Mouse (Mus musculus): ENCODE measurements around the gene Tmem87a. TPM values are rescaled to one million over a fixed set of nuclear protein-coding genes. Genes with fewer than 3 reads are reported as not detected.
A peak's percentile ranks its signal among the peaks of the same experiment; 100 is the strongest.

The Tmem87a gene
- total and polyA plus RNA-seq, 2 experiments from 2014 or later, result 4.0 to 25.2 TPM

DNA sequence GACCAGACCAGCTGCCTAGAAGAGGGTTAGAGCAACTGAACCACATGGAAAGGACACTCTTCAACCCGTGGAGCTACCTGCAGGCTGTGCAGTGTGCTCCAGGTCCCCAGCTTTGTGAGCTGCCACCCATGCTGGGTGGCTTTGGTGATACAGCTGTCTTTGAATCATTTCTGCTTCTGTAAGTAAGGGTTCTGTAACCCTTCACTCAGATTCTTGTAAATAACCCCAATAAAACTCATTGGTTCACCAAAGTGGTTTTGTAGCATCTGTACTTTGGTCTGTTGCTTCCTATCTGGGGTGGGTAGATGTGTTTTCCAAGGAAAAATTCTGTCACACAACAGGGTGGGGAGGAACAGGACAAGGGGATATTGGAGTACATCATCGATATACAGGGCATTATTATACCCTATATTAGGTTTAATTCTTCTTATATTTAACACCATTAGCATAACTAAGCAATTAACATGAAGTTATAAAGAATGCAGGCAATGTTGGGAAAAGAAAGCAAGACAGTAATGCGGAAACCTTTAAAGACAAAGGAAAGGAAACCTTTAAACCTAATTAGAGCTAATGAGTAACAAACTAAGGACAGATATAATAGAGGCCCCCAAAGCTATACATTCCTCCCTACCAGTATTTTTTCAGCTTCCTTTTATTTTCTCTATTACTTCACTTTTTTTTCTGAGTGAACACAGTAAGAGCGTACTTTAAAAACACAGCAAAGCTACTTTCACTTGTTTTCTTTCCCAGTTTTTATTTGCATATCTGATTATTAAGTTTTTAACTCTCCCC is 36.3 kb downstream of the Tmem87a start:
- no peak for ATAC-seq (ENCODE audit: insufficient read depth, low read depth)
- H3K4me2 ChIP-seq (ENCODE audit: low read depth, low read length), result no peak overlapping the region
- no peaks in the 10 kb centered on the region for H3K9me3 ChIP-seq (replicated peaks; ENCODE audit: control insufficient read depth, low read length)
- TF ChIP-seq CTCF (IDR thresholded peaks at IDR 0.05; ENCODE audit: low read depth) (no peak), EP300 (IDR thresholded peaks at IDR 0.05; ENCODE audit: low read depth) (no peak)
- no peak overlapping the region for H3K9ac ChIP-seq (replicated peaks; ENCODE audit: low read depth, low read length)
- no peaks in the 10 kb centered on the region for H3K27me3 ChIP-seq (ENCODE audit: control insufficient read depth, insufficient read depth, low read length)
- no peak for DNase-seq (ENCODE audit: low spot score)
- no peak overlapping the region for H3K27ac ChIP-seq (ENCODE audit: low read depth)
- H3K4me1 ChIP-seq (ENCODE audit: control insufficient read depth, insufficient read depth), result no peaks in the 10 kb centered on the region
- H3K36me3 ChIP-seq (replicated peaks; ENCODE audit: control insufficient read depth, insufficient read depth, low read length), result peaks cover 77% of the 10 kb centered on the region
- WGBS, result 93% methylated on average over 4 of the region's 4 CpGs
- H3K4me3 ChIP-seq (ENCODE audit: low read depth, low read length), result no peak overlapping the region

DNA sequence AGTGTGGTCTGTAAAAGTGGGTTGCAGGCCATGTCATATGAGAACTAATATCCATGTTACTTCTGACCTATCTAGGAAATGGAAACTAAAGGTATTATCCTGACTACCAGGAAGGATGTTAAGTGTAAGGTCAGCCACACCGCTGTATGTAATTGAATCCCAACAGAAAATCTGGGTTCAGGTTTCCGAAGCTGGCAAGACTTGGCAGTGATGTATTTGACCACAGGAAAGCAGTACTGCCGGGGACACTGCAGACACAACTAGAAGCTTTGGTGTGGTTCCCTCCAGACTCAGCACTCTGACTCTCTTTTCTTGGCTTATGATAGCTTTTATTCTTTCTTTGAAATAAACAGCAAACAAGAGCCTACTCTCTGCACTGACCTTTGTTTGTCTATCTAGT is 37.4 kb downstream of the Tmem87a start:
- H3K9me3 ChIP-seq (replicated peaks; ENCODE audit: control insufficient read depth, low read length), result no peaks in the 10 kb centered on the region

GRCm38 (mm10) chr2:120360425-120360824 is 43.5 kb downstream of the Tmem87a start:
- no peak for ATAC-seq (ENCODE audit: insufficient read depth, low read depth)
- H3K36me3 ChIP-seq (replicated peaks; ENCODE audit: control insufficient read depth, insufficient read depth, low read length), result peaks cover 62% of the 10 kb centered on the region

More for the DNA sequence above, 37.4 kb downstream of the Tmem87a start:
- Histone ChIP-seq H3K27ac (ENCODE audit: low read depth) (no peak overlapping the region), H3K4me3 (ENCODE audit: low read depth, low read length) (no peak overlapping the region), H3K36me3 (replicated peaks; ENCODE audit: control insufficient read depth, insufficient read depth, low read length) (peaks cover 79% of the 10 kb centered on the region), H3K4me1 (ENCODE audit: control insufficient read depth, insufficient read depth) (no peaks in the 10 kb centered on the region), H3K9ac (replicated peaks; ENCODE audit: low read depth, low read length) (no peak overlapping the region), H3K4me2 (ENCODE audit: low read depth, low read length) (no peak overlapping the region), H3K27me3 (ENCODE audit: control insufficient read depth, insufficient read depth, low read length) (no peaks in the 10 kb centered on the region)
- DNase-seq (ENCODE audit: low spot score) (no peak), ATAC-seq (ENCODE audit: insufficient read depth, low read depth) (no peak)
- TF ChIP-seq CTCF (IDR thresholded peaks at IDR 0.05; ENCODE audit: low read depth), result no peak
- no peak for TF ChIP-seq EP300 (IDR thresholded peaks at IDR 0.05; ENCODE audit: low read depth)
- 87% methylated on average over 3 of the region's 3 CpGs for WGBS

DNA sequence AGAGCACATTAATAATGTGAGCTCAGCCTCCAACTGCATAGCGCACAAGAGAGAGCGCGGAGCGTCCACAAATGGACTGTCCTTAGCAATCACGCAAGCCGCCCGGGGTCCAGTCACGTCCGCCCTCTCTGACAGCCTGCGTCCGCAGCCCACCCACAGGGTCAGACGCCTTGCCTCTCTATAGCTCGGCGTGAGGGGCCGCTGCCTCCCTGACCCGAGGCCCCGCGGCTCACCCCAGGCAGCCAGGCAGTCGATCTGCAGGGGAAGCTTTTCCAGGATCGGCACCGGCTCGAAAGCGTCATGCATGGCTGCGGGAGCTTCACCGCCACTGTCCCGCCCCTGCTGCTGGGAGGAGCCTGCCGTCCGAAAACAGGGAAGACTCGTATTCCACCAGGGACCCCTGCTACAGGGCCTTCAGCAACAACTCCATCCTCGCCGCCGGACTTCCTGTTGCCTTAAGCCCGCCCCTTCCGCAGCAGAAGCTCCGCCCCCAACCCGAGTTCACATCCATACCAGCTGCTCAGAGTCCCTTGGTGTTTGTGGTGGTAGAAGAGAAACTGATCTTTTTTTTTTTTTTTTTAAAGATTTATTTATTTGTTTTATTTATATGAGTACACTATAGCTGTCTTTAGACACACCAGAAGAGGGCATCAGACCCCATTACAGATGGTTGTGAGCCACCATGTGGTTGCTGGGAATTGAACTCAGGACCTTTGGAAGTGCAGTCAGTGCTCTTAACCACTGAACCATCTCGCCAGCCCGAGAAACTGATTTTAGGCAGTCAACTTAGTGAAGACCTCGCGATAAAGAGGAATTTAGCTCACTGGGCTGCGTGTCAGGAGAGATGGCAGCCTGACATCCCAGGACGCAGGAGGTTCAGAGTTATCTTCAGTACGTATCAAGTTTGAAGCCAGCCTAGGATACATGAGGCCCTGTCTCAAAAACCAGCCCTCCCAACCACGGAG is 50.9 kb downstream of the Tmem87a start, which contains the start of gene Vps39:
TSS of gene Vps39 (minus strand) at position 456 of the 965 bp plus-strand sequence.
- 11% methylated on average over 43 of the region's 44 CpGs for WGBS
- DNase-seq (ENCODE audit: low spot score) (peak; percentile 88), ATAC-seq (ENCODE audit: insufficient read depth, low read depth) (peak; percentile 93)
- H3K36me3 ChIP-seq (replicated peaks; ENCODE audit: control insufficient read depth, insufficient read depth, low read length), result peaks cover 30% of the 10 kb centered on the region
- peak within 1 kb of the TSS; percentile 85 for H3K4me2 ChIP-seq (ENCODE audit: low read depth, low read length)
- H3K27ac ChIP-seq (ENCODE audit: low read depth), result peak within 1 kb of the TSS; percentile 71
- no peaks in the 10 kb centered on the region for H3K9me3 ChIP-seq (replicated peaks; ENCODE audit: control insufficient read depth, low read length)
- H3K4me3 ChIP-seq (ENCODE audit: low read depth, low read length), result peak within 1 kb of the TSS; percentile 78
- H3K9ac ChIP-seq (replicated peaks; ENCODE audit: low read depth, low read length), result peak within 1 kb of the TSS; percentile 78
- no peaks in the 10 kb centered on the region for H3K27me3 ChIP-seq (ENCODE audit: control insufficient read depth, insufficient read depth, low read length)
- H3K4me1 ChIP-seq (ENCODE audit: control insufficient read depth, insufficient read depth), result peaks cover 13% of the 10 kb centered on the region; the same call in 1 of the 2 replicates
- TF ChIP-seq EP300 (IDR thresholded peaks at IDR 0.05; ENCODE audit: low read depth) (no peak), CTCF (IDR thresholded peaks at IDR 0.05; ENCODE audit: low read depth) (no peak)

More at GRCm38 (mm10) chr2:120360425-120360824, 43.5 kb downstream of the Tmem87a start:
- H3K9ac ChIP-seq (replicated peaks; ENCODE audit: low read depth, low read length), result no peak overlapping the region
- 78% methylated on average over 1 of the region's 1 CpGs for WGBS
- no peak overlapping the region for H3K4me2 ChIP-seq (ENCODE audit: low read depth, low read length)
- TF ChIP-seq EP300 (IDR thresholded peaks at IDR 0.05; ENCODE audit: low read depth) (no peak), CTCF (IDR thresholded peaks at IDR 0.05; ENCODE audit: low read depth) (no peak)
- no peak for DNase-seq (ENCODE audit: low spot score)
- H3K4me1 ChIP-seq (ENCODE audit: control insufficient read depth, insufficient read depth), result no peaks in the 10 kb centered on the region
- no peak overlapping the region for H3K4me3 ChIP-seq (ENCODE audit: low read depth, low read length)
- no peak overlapping the region for H3K27ac ChIP-seq (ENCODE audit: low read depth)
- no peaks in the 10 kb centered on the region for H3K27me3 ChIP-seq (ENCODE audit: control insufficient read depth, insufficient read depth, low read length)
- H3K9me3 ChIP-seq (replicated peaks; ENCODE audit: control insufficient read depth, low read length), result no peaks in the 10 kb centered on the region

GRCm38 (mm10) chr2:120351321-120351720 is 52.6 kb downstream of the Tmem87a start:
- H3K4me1 ChIP-seq (ENCODE audit: control insufficient read depth, insufficient read depth), result peaks cover 13% of the 10 kb centered on the region; the same call in 1 of the 2 replicates
- TF ChIP-seq CTCF (IDR thresholded peaks at IDR 0.05; ENCODE audit: low read depth), result no peak
- no peak for TF ChIP-seq EP300 (IDR thresholded peaks at IDR 0.05; ENCODE audit: low read depth)
- WGBS, result 35% methylated on average over 5 of the region's 5 CpGs
- no peaks in the 10 kb centered on the region for H3K27me3 ChIP-seq (ENCODE audit: control insufficient read depth, insufficient read depth, low read length)
- no peak overlapping the region for H3K9ac ChIP-seq (replicated peaks; ENCODE audit: low read depth, low read length)
- no peak for DNase-seq (ENCODE audit: low spot score)
- no peak overlapping the region for H3K27ac ChIP-seq (ENCODE audit: low read depth)
- H3K36me3 ChIP-seq (replicated peaks; ENCODE audit: control insufficient read depth, insufficient read depth, low read length), result peaks cover 35% of the 10 kb centered on the region
- no peaks in the 10 kb centered on the region for H3K9me3 ChIP-seq (replicated peaks; ENCODE audit: control insufficient read depth, low read length)
- H3K4me2 ChIP-seq (ENCODE audit: low read depth, low read length), result no peak overlapping the region
- H3K4me3 ChIP-seq (ENCODE audit: low read depth, low read length), result no peak overlapping the region
- ATAC-seq (ENCODE audit: insufficient read depth, low read depth), result no peak
